Mouse (Mus musculus) brain, embryonic 14.5 days (tissue): ENCODE data around the gene Msi2.

Experiments used
- CTCF ChIP-seq: fragments of 200-500 bp; IDR thresholded peaks from 2 replicates; pipeline ENCODE4 v1.5.1; 2012; ENCODE audit warnings: inconsistent platforms, mild to moderate bottlenecking, moderate library complexity, borderline replicate concordance; ENCODE audit not compliant: insufficient read depth, insufficient read length; ENCODE audit errors: extremely low read depth
- POLR2A ChIP-seq: fragments of 200-500 bp; IDR thresholded peaks from 2 replicates; pipeline ENCODE4 v1.6.1; 2012; ENCODE audit warnings: mild to moderate bottlenecking, inconsistent platforms, borderline replicate concordance; ENCODE audit not compliant: poor library complexity, insufficient read depth, insufficient read length, severe bottlenecking; ENCODE audit errors: extremely low read depth

GRCm38 (mm10) chr11:88709876-88710614 lies 8.3 kb downstream of the Msi2 start:
- TF ChIP-seq CTCF, result no peak
- TF ChIP-seq POLR2A, result no peak
